Mouse (Mus musculus): ENCODE data around the gene Btc. TPM values are rescaled to one million over a fixed set of nuclear protein-coding genes. Genes with fewer than 3 reads are reported as not detected.

Btc gene
- polyA plus RNA-seq, 1 experiment from 2014 or later: 1.6 TPM

DNA sequence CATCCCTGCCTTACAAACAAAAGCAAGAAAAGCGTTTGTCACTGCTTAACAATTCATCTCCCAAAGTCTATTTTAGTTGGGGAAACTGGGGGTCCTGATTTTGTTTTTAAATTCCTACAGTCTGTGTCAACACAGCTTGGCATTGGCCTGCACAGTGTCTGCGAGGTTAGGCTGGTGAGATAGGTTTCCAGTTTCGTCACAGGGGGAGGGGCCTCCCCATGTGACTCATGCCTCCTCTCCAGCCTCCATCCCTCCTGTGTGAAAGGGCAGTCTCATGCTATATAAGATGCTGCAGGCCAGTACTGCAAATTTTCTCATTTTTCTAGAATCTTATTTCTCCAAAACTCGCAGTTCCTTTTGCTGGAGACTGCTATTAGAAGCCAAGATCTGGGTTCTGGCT, 91.0 kb downstream of the Btc start:
- Histone ChIP-seq H3K9ac (no peak overlapping the region), H3K4me2 (no peak overlapping the region)

DNA sequence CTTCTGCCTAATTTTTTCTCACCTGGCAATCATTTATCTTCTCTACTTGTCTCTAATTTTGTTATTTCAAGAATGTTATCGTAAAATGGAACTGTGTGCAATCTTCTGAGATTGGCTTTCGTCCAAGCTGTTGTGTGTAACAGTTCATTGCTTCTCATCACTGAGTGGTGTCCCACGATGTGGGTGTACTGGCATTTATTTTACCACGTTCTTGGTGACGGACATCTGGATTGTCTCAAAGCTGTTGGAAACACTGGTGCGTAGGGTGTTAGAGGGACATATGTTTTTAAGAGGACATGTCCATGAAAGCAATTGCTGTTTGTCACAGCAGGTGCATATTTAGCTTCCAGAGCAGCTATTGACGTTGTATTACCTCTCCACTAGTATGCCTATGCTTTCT, 94.2 kb downstream of the Btc start:
- Histone ChIP-seq H3K9me3 (no peaks in the 10 kb centered on the region), H3K4me2 (no peak overlapping the region), H3K9ac (no peak overlapping the region), H3K27me3 (peaks cover 4% of the 10 kb centered on the region; the same call in 1 of the 2 replicates), H3K4me3 (no peak overlapping the region), H3K27ac (no peak overlapping the region), H3K36me3 (no peaks in the 10 kb centered on the region), H3K4me1 (no peaks in the 10 kb centered on the region)
- no peak for ATAC-seq (ENCODE audit: insufficient number of reproducible peaks, insufficient read depth, low FRiP score, low TSS enrichment, low read depth)
- WGBS: 71% methylated on average over 7 of the region's 7 CpGs

More for the DNA sequence above, 91.0 kb downstream of the Btc start:
- Histone ChIP-seq H3K27me3 (peaks cover 4% of the 10 kb centered on the region; the same call in 1 of the 2 replicates), H3K4me3 (no peak overlapping the region), H3K36me3 (no peaks in the 10 kb centered on the region), H3K4me1 (no peaks in the 10 kb centered on the region), H3K9me3 (no peaks in the 10 kb centered on the region), H3K27ac (no peak overlapping the region)
- 37% methylated on average over 4 of the region's 4 CpGs for WGBS
- no peak for ATAC-seq (ENCODE audit: insufficient number of reproducible peaks, insufficient read depth, low FRiP score, low TSS enrichment, low read depth)

DNA sequence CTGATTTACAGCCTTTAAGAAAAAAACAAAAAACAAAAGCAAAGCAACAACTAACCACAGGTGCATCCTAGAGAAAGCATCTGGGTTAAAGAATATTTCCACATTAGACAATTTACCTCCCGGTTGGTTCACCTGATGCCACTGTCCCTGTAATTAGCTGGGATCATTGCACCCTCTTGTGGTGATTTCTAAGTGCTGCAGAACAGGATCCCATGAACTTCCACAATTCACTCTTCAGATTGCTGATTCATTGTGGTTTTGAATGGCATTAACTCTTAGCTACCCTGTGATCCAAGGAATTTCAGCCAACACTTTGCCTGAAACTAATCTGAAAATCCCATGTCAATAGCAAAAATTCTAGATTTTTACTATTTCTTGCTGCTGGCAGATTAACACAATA, 94.9 kb downstream of the Btc start:
- 6% methylated on average over 1 of the region's 1 CpGs for WGBS
- Histone ChIP-seq H3K4me2 (no peak overlapping the region), H3K4me1 (no peaks in the 10 kb centered on the region), H3K9me3 (no peaks in the 10 kb centered on the region), H3K4me3 (no peak overlapping the region), H3K36me3 (no peaks in the 10 kb centered on the region), H3K27ac (no peak overlapping the region), H3K9ac (no peak overlapping the region), H3K27me3 (0 out of 2 replicates have a peak, but pooled peaks cover 4% of the 10 kb centered on the region)
- no peak for ATAC-seq (ENCODE audit: insufficient number of reproducible peaks, insufficient read depth, low FRiP score, low TSS enrichment, low read depth)

Other genes with a start within 250 kb of the Btc start
- 18.9 and 19.1 TPM in 2 replicates for gene Parm1, start 114.6 kb upstream of the Btc start, polyA plus RNA-seq (2015; fragmentation: Nextera tagmentation; extraction: Ambion mirVana)